Mouse (Mus musculus) gastrocnemius, postnatal 14 days (tissue): Measurements from ENCODE around the gene Gm29564. TPM values are rescaled to one million over a fixed set of nuclear protein-coding genes. Genes with fewer than 3 reads are reported as not detected.
"Not testable (repeated sequence)": the region's sequence is repeated elsewhere in the genome, so short reads cannot be mapped to it uniquely, and the experiment has no call there.

Experiments used
- DNase-seq: peaks from one replicate; pipeline ENCODE4 v3.0.0; 2021; ENCODE audit warnings: mixed read lengths
- intact Hi-C: fragments of 180-260 bp; cut with DNase I; formaldehyde crosslinking; loops from one replicate; pipeline ENCODE4 v1.15.1; 2025; ENCODE audit warnings: low total_unique reads
- long read RNA-seq, 2 experiments: library from polyadenylated mRNA; stranded (forward); transcript quantifications; one replicate each; pipeline ENCODE4 v2.0.0; 2021
- total RNA-seq, 2 experiments: library from RNA; stranded (reverse); gene quantifications; 2 replicates each; pipeline ENCODE4 v1.2.3; 2021

The Gm29564 gene
- not detected for total RNA-seq
- long read RNA-seq, experiment 1, result 0 reads
- long read RNA-seq, experiment 2, result 0 reads

- DNase-seq, intact Hi-C loops: not testable (repeated sequence)
Observed at GRCm38 (mm10) chrY:78212693-78213092, at the start of gene Gm29564. TSS of gene Gm29564 (plus strand) at chrY:78212993.

Other genes starting within 250 kb of the Gm29564 start
- gene Gm20867, start 249.8 kb upstream of the Gm29564 start, total RNA-seq, result not detected